Mouse (Mus musculus): ENCODE measurements around the gene Mill2. TPM values are rescaled to one million over a fixed set of nuclear protein-coding genes. Genes with fewer than 3 reads are reported as not detected.
"Not testable (repeated sequence)": the region's sequence is repeated elsewhere in the genome, so short reads cannot be mapped to it uniquely, and the experiment has no call there.

Gene Mill2
- 0.07 and 0.10 TPM in 2 replicates for polyA plus RNA-seq (2016; fragmentation: Nextera tagmentation; extraction: Ambion mirVana)

- H3K27me3 ChIP-seq (replicated peaks): no peaks in the 10 kb centered on the region
- H3K9me3 ChIP-seq (replicated peaks): no peaks in the 10 kb centered on the region
- H3K4me1 ChIP-seq: peaks cover 9% of the 10 kb centered on the region; the same call in 1 of the 2 replicates
- H3K36me3 ChIP-seq: no peaks in the 10 kb centered on the region
- peak within 1 kb of the TSS; percentile 46 for H3K4me3 ChIP-seq
- WGBS (ENCODE audit: insufficient replicate concordance): 18% methylated on average over 3 of the region's 3 CpGs
- 0 out of 2 replicates have a peak within 1 kb of the TSS, but pooled peaks have one; percentile 48 for H3K9ac ChIP-seq
- H3K27ac ChIP-seq: peak within 1 kb of the TSS; percentile 31; the same call in 1 of the 2 replicates
- ATAC-seq: no peak
- H3K4me2 ChIP-seq: peak within 1 kb of the TSS; percentile 63
Measured at GRCm38 (mm10) chr7:18839865-18840264, at the start of gene Mill2. TSS of gene Mill2 (plus strand) at chr7:18839966.

GRCm38 (mm10) chr7:18790671-18791070 lies 49.1 kb upstream of the Mill2 start:
- not testable (repeated sequence) for H3K4me2 ChIP-seq; H3K4me1 ChIP-seq; H3K9ac ChIP-seq; H3K27me3 ChIP-seq (replicated peaks); ATAC-seq; H3K27ac ChIP-seq; H3K36me3 ChIP-seq; H3K4me3 ChIP-seq; H3K9me3 ChIP-seq (replicated peaks)

DNA sequence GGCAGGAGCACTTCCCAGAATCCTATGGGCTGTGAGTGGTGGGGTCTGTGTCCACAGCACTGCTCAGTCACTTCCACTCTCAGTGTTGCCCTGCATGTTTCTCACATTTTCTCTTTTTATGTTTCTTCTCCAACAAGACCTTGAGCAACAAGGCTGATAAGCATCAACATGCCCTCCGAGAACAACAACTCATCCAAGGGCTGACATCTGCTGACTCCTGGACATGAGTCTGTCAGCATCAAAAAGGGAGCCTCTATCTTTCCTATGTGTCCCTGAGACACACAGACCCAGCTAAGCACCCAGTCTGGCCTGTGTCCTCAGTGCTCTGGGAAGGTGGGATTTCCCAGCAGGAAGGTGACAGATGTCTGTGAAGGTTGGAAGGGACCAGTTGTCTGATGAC lies 41.3 kb upstream of the Mill2 start, which contains the start of gene Psg19:
Psg19 (minus strand) TSS at position 101 of the 400 bp plus-strand sequence.
- no peak within 1 kb of the TSS for H3K4me2 ChIP-seq
- no peak within 1 kb of the TSS for H3K27ac ChIP-seq
- no peaks in the 10 kb centered on the region for H3K36me3 ChIP-seq
- H3K9ac ChIP-seq: no peak within 1 kb of the TSS
- no peak within 1 kb of the TSS for H3K4me3 ChIP-seq
- no peaks in the 10 kb centered on the region for H3K9me3 ChIP-seq (replicated peaks)
- ATAC-seq: no peak
- H3K27me3 ChIP-seq (replicated peaks): no peaks in the 10 kb centered on the region
- WGBS (ENCODE audit: insufficient replicate concordance): 57% methylated on average over 1 of the region's 1 CpGs
- H3K4me1 ChIP-seq: no peaks in the 10 kb centered on the region

- 33% methylated on average over 3 of the region's 3 CpGs for WGBS (ENCODE audit: insufficient replicate concordance)
- H3K4me3 ChIP-seq: no peak overlapping the region
- H3K4me2 ChIP-seq: no peak overlapping the region
- H3K9ac ChIP-seq: no peak overlapping the region
- no peak for ATAC-seq
- no peaks in the 10 kb centered on the region for H3K27me3 ChIP-seq (replicated peaks)
- no peaks in the 10 kb centered on the region for H3K9me3 ChIP-seq (replicated peaks)
- H3K4me1 ChIP-seq: no peaks in the 10 kb centered on the region
- H3K36me3 ChIP-seq: no peaks in the 10 kb centered on the region
- H3K27ac ChIP-seq: no peak overlapping the region
Measured at GRCm38 (mm10) chr7:18799129-18799528, 40.6 kb upstream of the Mill2 start.

DNA sequence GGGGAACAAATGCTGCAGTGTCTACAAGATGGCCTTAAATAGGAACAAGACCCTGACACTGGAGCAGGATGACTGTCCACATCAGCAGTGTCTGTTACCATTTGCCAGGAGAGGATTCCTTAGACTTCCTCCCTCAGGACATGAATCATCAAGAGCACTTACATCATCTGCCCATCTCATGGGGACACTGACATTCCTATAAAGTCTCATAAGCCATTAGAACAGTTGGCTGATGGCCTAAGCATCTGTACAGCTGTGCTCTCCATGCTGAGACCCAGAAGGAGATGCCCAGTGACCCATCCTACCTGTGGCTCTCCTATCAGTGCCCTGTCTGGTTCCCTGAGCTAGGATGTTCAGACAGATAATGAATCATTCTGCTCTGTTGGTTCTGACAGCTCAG lies 36.2 kb upstream of the Mill2 start:
- Histone ChIP-seq H3K9me3 (replicated peaks) (no peaks in the 10 kb centered on the region), H3K4me3 (no peak overlapping the region), H3K9ac (no peak overlapping the region), H3K4me1 (no peaks in the 10 kb centered on the region), H3K36me3 (no peaks in the 10 kb centered on the region), H3K27me3 (replicated peaks) (no peaks in the 10 kb centered on the region), H3K27ac (no peak overlapping the region), H3K4me2 (no peak overlapping the region)
- ATAC-seq: no peak

DNA sequence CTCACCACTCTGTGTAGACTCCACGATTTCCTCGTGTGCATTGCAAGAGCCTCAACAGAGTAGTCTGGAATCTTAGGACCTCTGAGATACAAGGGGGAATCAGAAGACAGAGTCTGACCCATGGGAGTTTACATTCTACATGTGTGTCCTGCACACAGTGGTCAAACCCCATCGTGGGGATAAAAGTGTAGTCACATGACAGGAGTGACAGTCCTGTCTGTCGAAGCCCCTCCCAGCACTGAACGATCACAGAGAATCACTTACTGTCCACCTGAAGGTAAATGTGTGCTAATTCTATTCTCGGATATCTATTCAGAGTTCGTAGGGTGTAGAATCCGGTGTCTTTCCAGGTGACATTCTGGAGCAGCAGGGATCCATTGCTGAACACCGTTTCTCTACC lies 21.5 kb upstream of the Mill2 start:
- 71% methylated on average over 9 of the region's 9 CpGs for WGBS (ENCODE audit: insufficient replicate concordance)
- Histone ChIP-seq H3K4me1 (no peaks in the 10 kb centered on the region), H3K27ac (no peak overlapping the region), H3K27me3 (replicated peaks) (no peaks in the 10 kb centered on the region), H3K4me3 (no peak overlapping the region), H3K36me3 (no peaks in the 10 kb centered on the region), H3K9me3 (replicated peaks) (no peaks in the 10 kb centered on the region), H3K9ac (no peak overlapping the region), H3K4me2 (no peak overlapping the region)
- no peak for ATAC-seq

GRCm38 (mm10) chr7:18821507-18821906 lies 18.3 kb upstream of the Mill2 start, which contains the start of gene Psg17:
TSS of gene Psg17 (minus strand) at chr7:18821607.
- no peak within 1 kb of the TSS for H3K9ac ChIP-seq
- no peaks in the 10 kb centered on the region for H3K27me3 ChIP-seq (replicated peaks)
- H3K4me2 ChIP-seq: no peak within 1 kb of the TSS
- H3K27ac ChIP-seq: no peak within 1 kb of the TSS
- no peak within 1 kb of the TSS for H3K4me3 ChIP-seq
- ATAC-seq: no peak
- H3K36me3 ChIP-seq: no peaks in the 10 kb centered on the region
- WGBS (ENCODE audit: insufficient replicate concordance): 48% methylated on average over 3 of the region's 3 CpGs
- no peaks in the 10 kb centered on the region for H3K9me3 ChIP-seq (replicated peaks)
- H3K4me1 ChIP-seq: no peaks in the 10 kb centered on the region

DNA sequence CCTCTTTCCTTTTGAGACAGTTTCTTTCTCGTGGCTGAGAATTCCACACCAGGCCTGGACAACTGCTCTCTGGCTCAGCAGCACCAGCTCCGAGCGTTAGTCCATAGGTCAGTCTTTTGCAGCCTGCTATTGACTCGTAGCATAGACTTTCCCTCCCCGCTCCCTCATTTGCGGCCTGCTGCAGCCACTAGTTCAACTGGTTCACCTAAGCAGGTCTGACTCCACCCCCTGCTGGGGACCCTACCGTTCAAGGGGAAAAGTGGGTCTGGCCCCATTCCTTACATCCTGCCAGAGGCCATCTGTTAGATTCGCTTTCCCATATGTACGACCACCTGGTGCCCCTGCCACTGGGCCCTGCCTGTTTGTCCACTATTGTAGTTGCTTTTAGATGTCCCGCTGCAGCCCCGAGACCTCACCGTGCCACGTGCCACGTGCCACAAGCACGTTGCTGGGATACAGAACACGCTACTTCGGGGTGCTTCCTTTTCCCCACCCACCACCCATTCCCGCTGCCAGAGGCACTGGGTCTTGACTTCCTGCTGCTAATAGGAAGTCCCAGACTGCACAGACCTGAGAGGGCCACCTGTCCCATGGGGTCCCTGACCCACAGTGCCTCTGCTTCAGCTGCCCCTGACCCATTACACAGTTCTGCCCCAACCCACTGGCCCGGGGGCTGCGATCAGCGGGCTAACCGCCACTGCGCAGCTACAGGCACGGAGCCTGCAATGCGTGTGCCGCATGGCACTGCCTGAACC lies 11.8 kb upstream of the Mill2 start:
- peak; percentile 51 for ATAC-seq
- H3K27me3 ChIP-seq (replicated peaks): no peaks in the 10 kb centered on the region
- H3K4me1 ChIP-seq: no peaks in the 10 kb centered on the region
- 61% methylated on average over 26 of the region's 26 CpGs for WGBS (ENCODE audit: insufficient replicate concordance)
- H3K9me3 ChIP-seq (replicated peaks): no peaks in the 10 kb centered on the region
- no peak overlapping the region for H3K4me2 ChIP-seq
- H3K4me3 ChIP-seq: no peak overlapping the region
- H3K27ac ChIP-seq: no peak overlapping the region
- H3K9ac ChIP-seq: no peak overlapping the region
- H3K36me3 ChIP-seq: no peaks in the 10 kb centered on the region

- H3K9ac ChIP-seq: no peak overlapping the region
- ATAC-seq: no peak
- H3K4me1 ChIP-seq: no peaks in the 10 kb centered on the region
- H3K9me3 ChIP-seq (replicated peaks): no peaks in the 10 kb centered on the region
- WGBS (ENCODE audit: insufficient replicate concordance): 50% methylated on average over 9 of the region's 9 CpGs
- H3K27me3 ChIP-seq (replicated peaks): no peaks in the 10 kb centered on the region
- no peak overlapping the region for H3K27ac ChIP-seq
- no peaks in the 10 kb centered on the region for H3K36me3 ChIP-seq
- H3K4me3 ChIP-seq: no peak overlapping the region
- no peak overlapping the region for H3K4me2 ChIP-seq
Measured at GRCm38 (mm10) chr7:18828592-18828991, 11.2 kb upstream of the Mill2 start.

GRCm38 (mm10) chr7:18829545-18829944 lies 10.2 kb upstream of the Mill2 start:
- Histone ChIP-seq H3K4me2 (no peak overlapping the region), H3K4me1 (no peaks in the 10 kb centered on the region), H3K4me3 (no peak overlapping the region), H3K27ac (no peak overlapping the region), H3K27me3 (replicated peaks) (no peaks in the 10 kb centered on the region), H3K9ac (no peak overlapping the region), H3K36me3 (no peaks in the 10 kb centered on the region), H3K9me3 (replicated peaks) (no peaks in the 10 kb centered on the region)
- 74% methylated on average over 7 of the region's 7 CpGs for WGBS (ENCODE audit: insufficient replicate concordance)
- ATAC-seq: no peak

DNA sequence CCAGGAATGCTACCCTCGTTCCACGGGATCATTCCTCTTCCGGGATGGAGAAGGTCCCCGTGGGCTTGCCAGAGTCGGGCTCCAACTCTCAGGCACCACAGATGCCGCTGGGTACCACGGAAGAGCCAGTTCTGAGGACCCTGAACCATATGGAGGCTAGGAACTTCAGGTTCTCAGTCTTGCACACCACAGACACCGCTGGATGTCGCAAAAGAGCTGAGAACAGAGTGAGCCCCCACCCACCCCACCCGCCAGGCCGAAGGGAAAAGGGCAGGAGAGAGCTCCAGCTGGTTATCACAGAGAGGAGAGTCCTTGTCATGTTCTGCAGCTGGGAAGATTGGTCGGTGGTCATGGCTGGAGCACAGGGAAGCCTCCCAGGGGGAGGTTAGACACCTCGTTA lies 7.5 kb upstream of the Mill2 start:
- Histone ChIP-seq H3K9ac (no peak overlapping the region), H3K4me3 (no peak overlapping the region), H3K27ac (no peak overlapping the region), H3K36me3 (no peaks in the 10 kb centered on the region), H3K4me1 (no peaks in the 10 kb centered on the region), H3K4me2 (no peak overlapping the region), H3K9me3 (replicated peaks) (no peaks in the 10 kb centered on the region), H3K27me3 (replicated peaks) (no peaks in the 10 kb centered on the region)
- ATAC-seq: no peak
- WGBS (ENCODE audit: insufficient replicate concordance): 22% methylated on average over 13 of the region's 13 CpGs

GRCm38 (mm10) chr7:18840386-18841173 lies 814 bp downstream of the Mill2 start:
- peak overlapping the region; percentile 31; the same call in 1 of the 2 replicates for H3K27ac ChIP-seq

More at GRCm38 (mm10) chr7:18840386-18841173, 814 bp downstream of the Mill2 start:
- Histone ChIP-seq H3K9me3 (replicated peaks) (no peaks in the 10 kb centered on the region), H3K36me3 (no peaks in the 10 kb centered on the region), H3K27me3 (replicated peaks) (no peaks in the 10 kb centered on the region), H3K4me3 (peak overlapping the region; percentile 46), H3K4me1 (peaks cover 9% of the 10 kb centered on the region; the same call in 1 of the 2 replicates), H3K4me2 (peak overlapping the region; percentile 63), H3K9ac (0 out of 2 replicates have a peak overlapping the region, but pooled peaks have one; percentile 48)
- WGBS (ENCODE audit: insufficient replicate concordance): 6% methylated on average over 14 of the region's 17 CpGs
- peak; percentile 52; the same call in 1 of the 2 replicates for ATAC-seq

Measured in liver, embryonic 12.5 days (tissue).